Mouse (Mus musculus) hindbrain, embryonic 10.5 days (tissue): ENCODE measurements at regions not wholly inside any gene's neighbourhood (a gene's known extent, or its start where the extent isn't known, plus 50 kb on each side); places are given as distances from the start of the nearest gene placed in this dataset.
"Not testable (repeated sequence)": the region's sequence is repeated elsewhere in the genome, so short reads cannot be mapped to it uniquely, and the experiment has no call there.

Source experiments
- DNase-seq: peaks from one replicate; pipeline ENCODE4 v3.0.0-alpha.2; 2017; ENCODE audit warnings: low spot score
- H3K27ac ChIP-seq: fragments of 300-500 bp; sonication (generic); 2 replicates; pipeline ENCODE4 v1.5.1; 2016; ENCODE audit warnings: mild to moderate bottlenecking, moderate library complexity
- H3K27me3 ChIP-seq: fragments of 300-500 bp; sonication (generic); 2 replicates; pipeline ENCODE4 v1.6.1; 2016; ENCODE audit warnings: mild to moderate bottlenecking; ENCODE audit not compliant: poor library complexity, insufficient read depth, severe bottlenecking
- H3K36me3 ChIP-seq: fragments of 300-500 bp; sonication (generic); 2 replicates; pipeline ENCODE4 v1.6.1; 2016; ENCODE audit warnings: mild to moderate bottlenecking, moderate library complexity
- H3K4me1 ChIP-seq: fragments of 300-500 bp; sonication (generic); replicated peaks from 2 replicates; pipeline ENCODE4 v1.6.1; 2016; ENCODE audit warnings: mild to moderate bottlenecking
- H3K4me3 ChIP-seq: fragments of 300-500 bp; sonication (generic); 2 replicates; pipeline ENCODE4 v1.5.1; 2016; ENCODE audit warnings: mild to moderate bottlenecking, moderate library complexity
- H3K9me3 ChIP-seq: fragments of 300-500 bp; sonication (generic); 2 replicates; pipeline ENCODE4 v1.6.1; 2016; ENCODE audit warnings: mild to moderate bottlenecking, moderate library complexity
- WGBS: fragments of 180-500 bp; shearing (Covaris S2); methylation state at CpG from one replicate; pipeline ENCODE4 v1.1.7; 2016; 5-methylcytosine and 5-hydroxymethylcytosine counted together

GRCm38 (mm10) chr7:69167456-69167855 lies 418.4 kb upstream of the Arrdc4 start:
- no peak overlapping the region for H3K4me3 ChIP-seq

GRCm38 (mm10) chr7:69161916-69162315 lies 412.9 kb upstream of the Arrdc4 start:
- H3K9me3 ChIP-seq, result no peaks in the 10 kb centered on the region
- 74% methylated on average over 4 of the region's 4 CpGs for WGBS
- no peaks in the 10 kb centered on the region for H3K4me1 ChIP-seq
- no peak overlapping the region for H3K4me3 ChIP-seq
- no peaks in the 10 kb centered on the region for H3K27me3 ChIP-seq
- no peak overlapping the region for H3K27ac ChIP-seq
- DNase-seq, result peak; percentile 16
- H3K36me3 ChIP-seq, result no peaks in the 10 kb centered on the region

More at GRCm38 (mm10) chr7:69167456-69167855, 418.4 kb upstream of the Arrdc4 start:
- Histone ChIP-seq H3K36me3 (no peaks in the 10 kb centered on the region), H3K4me1 (no peaks in the 10 kb centered on the region), H3K9me3 (no peaks in the 10 kb centered on the region), H3K27me3 (no peaks in the 10 kb centered on the region), H3K27ac (no peak overlapping the region)
- no peak for DNase-seq
- 59% methylated on average over 2 of the region's 2 CpGs for WGBS

- H3K4me1 ChIP-seq, result no peaks in the 10 kb centered on the region
- no peak overlapping the region for H3K4me3 ChIP-seq
- 83% methylated on average over 3 of the region's 3 CpGs for WGBS
Measured at GRCm38 (mm10) chr7:69142351-69142750, 393.3 kb upstream of the Arrdc4 start.

GRCm38 (mm10) chr7:69133441-69133840 lies 384.4 kb upstream of the Arrdc4 start:
- Histone ChIP-seq H3K9me3 (no peaks in the 10 kb centered on the region), H3K27me3 (no peaks in the 10 kb centered on the region), H3K4me3 (no peak overlapping the region), H3K36me3 (no peaks in the 10 kb centered on the region), H3K27ac (no peak overlapping the region), H3K4me1 (no peaks in the 10 kb centered on the region)
- DNase-seq, result no peak
- WGBS, result 85% methylated on average over 2 of the region's 2 CpGs

More at GRCm38 (mm10) chr7:69142351-69142750, 393.3 kb upstream of the Arrdc4 start:
- Histone ChIP-seq H3K9me3 (no peaks in the 10 kb centered on the region), H3K36me3 (no peaks in the 10 kb centered on the region), H3K27ac (no peak overlapping the region), H3K27me3 (no peaks in the 10 kb centered on the region)
- DNase-seq, result no peak

- not testable (repeated sequence) for H3K36me3 ChIP-seq, H3K27me3 ChIP-seq, H3K4me3 ChIP-seq, H3K27ac ChIP-seq, H3K4me1 ChIP-seq, DNase-seq, H3K9me3 ChIP-seq
- WGBS, result 82% methylated on average over 3 of the region's 4 CpGs
Measured at GRCm38 (mm10) chr7:69101770-69102169, 352.7 kb upstream of the Arrdc4 start.

- Histone ChIP-seq H3K36me3 (no peaks in the 10 kb centered on the region), H3K27ac (no peak overlapping the region), H3K27me3 (no peaks in the 10 kb centered on the region), H3K4me3 (no peak overlapping the region), H3K9me3 (no peaks in the 10 kb centered on the region), H3K4me1 (no peaks in the 10 kb centered on the region)
- DNase-seq, result peak; percentile 8
- WGBS, result 61% methylated on average over 9 of the region's 9 CpGs
Measured at GRCm38 (mm10) chr7:69097587-69098095, 348.6 kb upstream of the Arrdc4 start.

- Histone ChIP-seq H3K27ac (no peak overlapping the region), H3K4me3 (no peak overlapping the region)
- WGBS, result 94% methylated on average over 7 of the region's 7 CpGs
Measured at GRCm38 (mm10) chr7:69074780-69075179, 325.7 kb upstream of the Arrdc4 start.

GRCm38 (mm10) chr7:69062994-69063393 lies 314.0 kb upstream of the Arrdc4 start:
- Histone ChIP-seq H3K27ac (no peak overlapping the region), H3K4me1 (0 out of 2 replicates have a peak, but pooled peaks cover 8% of the 10 kb centered on the region), H3K36me3 (no peaks in the 10 kb centered on the region), H3K4me3 (no peak overlapping the region), H3K9me3 (no peaks in the 10 kb centered on the region), H3K27me3 (no peaks in the 10 kb centered on the region)
- no peak for DNase-seq
- WGBS, result 84% methylated on average over 5 of the region's 5 CpGs

More at GRCm38 (mm10) chr7:69074780-69075179, 325.7 kb upstream of the Arrdc4 start:
- no peaks in the 10 kb centered on the region for H3K27me3 ChIP-seq
- H3K4me1 ChIP-seq, result no peaks in the 10 kb centered on the region
- H3K9me3 ChIP-seq, result no peaks in the 10 kb centered on the region
- no peak for DNase-seq
- H3K36me3 ChIP-seq, result no peaks in the 10 kb centered on the region

GRCm38 (mm10) chr7:69062506-69062905 lies 313.5 kb upstream of the Arrdc4 start:
- 94% methylated on average over 7 of the region's 7 CpGs for WGBS
- Histone ChIP-seq H3K9me3 (no peaks in the 10 kb centered on the region), H3K36me3 (no peaks in the 10 kb centered on the region), H3K4me1 (0 out of 2 replicates have a peak, but pooled peaks cover 8% of the 10 kb centered on the region), H3K4me3 (no peak overlapping the region), H3K27me3 (no peaks in the 10 kb centered on the region), H3K27ac (no peak overlapping the region)
- no peak for DNase-seq

GRCm38 (mm10) chr7:69062094-69062493 lies 313.1 kb upstream of the Arrdc4 start:
- 70% methylated on average over 8 of the region's 8 CpGs for WGBS
- Histone ChIP-seq H3K27ac (no peak overlapping the region), H3K36me3 (no peaks in the 10 kb centered on the region), H3K27me3 (no peaks in the 10 kb centered on the region), H3K4me1 (0 out of 2 replicates have a peak, but pooled peaks cover 8% of the 10 kb centered on the region), H3K4me3 (no peak overlapping the region), H3K9me3 (no peaks in the 10 kb centered on the region)
- DNase-seq, result no peak

GRCm38 (mm10) chr7:69061242-69061641 lies 312.2 kb upstream of the Arrdc4 start:
- H3K9me3 ChIP-seq, result no peaks in the 10 kb centered on the region
- H3K4me1 ChIP-seq, result 0 out of 2 replicates have a peak, but pooled peaks cover 8% of the 10 kb centered on the region
- DNase-seq, result no peak
- no peak overlapping the region for H3K4me3 ChIP-seq
- 84% methylated on average over 4 of the region's 4 CpGs for WGBS
- H3K27me3 ChIP-seq, result no peaks in the 10 kb centered on the region
- H3K27ac ChIP-seq, result no peak overlapping the region
- H3K36me3 ChIP-seq, result no peaks in the 10 kb centered on the region

- Histone ChIP-seq H3K27me3 (no peaks in the 10 kb centered on the region), H3K27ac (no peak overlapping the region), H3K4me1 (0 out of 2 replicates have a peak, but pooled peaks cover 4% of the 10 kb centered on the region), H3K9me3 (no peaks in the 10 kb centered on the region), H3K36me3 (no peaks in the 10 kb centered on the region), H3K4me3 (no peak overlapping the region)
- WGBS, result 49% methylated on average over 8 of the region's 8 CpGs
- DNase-seq, result no peak
Measured at GRCm38 (mm10) chr7:69016575-69016974, 267.5 kb upstream of the Arrdc4 start.

- 0 out of 2 replicates have a peak, but pooled peaks cover 4% of the 10 kb centered on the region for H3K4me1 ChIP-seq
- WGBS, result 88% methylated on average over 4 of the region's 4 CpGs
Measured at GRCm38 (mm10) chr7:69015047-69015446, 266.0 kb upstream of the Arrdc4 start.

GRCm38 (mm10) chr7:69007237-69007636 lies 258.2 kb upstream of the Arrdc4 start:
- H3K27me3 ChIP-seq, result no peaks in the 10 kb centered on the region
- no peak for DNase-seq
- no peak overlapping the region for H3K4me3 ChIP-seq
- 72% methylated on average over 10 of the region's 10 CpGs for WGBS
- H3K27ac ChIP-seq, result no peak overlapping the region
- no peaks in the 10 kb centered on the region for H3K36me3 ChIP-seq
- no peaks in the 10 kb centered on the region for H3K4me1 ChIP-seq
- H3K9me3 ChIP-seq, result no peaks in the 10 kb centered on the region

More at GRCm38 (mm10) chr7:69015047-69015446, 266.0 kb upstream of the Arrdc4 start:
- DNase-seq, result no peak
- no peak overlapping the region for H3K4me3 ChIP-seq
- H3K27ac ChIP-seq, result no peak overlapping the region
- no peaks in the 10 kb centered on the region for H3K9me3 ChIP-seq
- H3K27me3 ChIP-seq, result no peaks in the 10 kb centered on the region
- no peaks in the 10 kb centered on the region for H3K36me3 ChIP-seq
